Comparison of ENCODE assay signal across 10 mouse cellular contexts in genomic region chr4:13265755-13266154, GRCm38 (mm10).
DNase-seq lines count a peak whose midpoint lies in the region; ATAC-seq and TF ChIP-seq lines count a peak whose summit lies in the region.
"Had no signal": no experiment of that assay in that cellular context is flagged by ENCODE, and none has a peak within 500 bp of the region (broad histone marks: within the 10 kb centered on the region; RNA-seq: fewer than 3 reads in every experiment).

No protein-coding gene starts in this region.

- no peaks in the 10 kb centered on the region for H3K36me3 ChIP-seq in heart, embryonic 10.5 days
- no peaks in the 10 kb centered on the region for H3K36me3 ChIP-seq in limb, embryonic 11.5 days (ENCODE audit: control insufficient read depth, insufficient read depth, low read length)
- no peaks in the 10 kb centered on the region for H3K36me3 ChIP-seq in liver, embryonic 11.5 days (ENCODE audit: control insufficient read depth, insufficient read depth, low read length)
- H3K36me3 ChIP-seq: hindbrain, embryonic 15.5 days had no signal

- ATAC-seq in limb, embryonic 11.5 days (ENCODE audit: insufficient number of reproducible peaks, low FRiP score, low TSS enrichment, low read depth) = no peak
- ATAC-seq in liver, embryonic 11.5 days (replicated peaks; ENCODE audit: low FRiP score) = no peak

- peak; percentile 37 to 50 for DNase-seq in lung, adult 18-20 months
- DNase-seq in lung, adult 2 months = no peak
- peak; percentile 86 for DNase-seq in heart, embryonic 10.5 days (ENCODE audit: low spot score)
- DNase-seq in limb, embryonic 11.5 days (ENCODE audit: low spot score) = peak; percentile 47
- no peak for DNase-seq in frontal cortex, adult 2 months (ENCODE audit: extremely low spot score in 1 of 2, low spot score in 1 of 2)
- no peak for DNase-seq in liver, embryonic 11.5 days (ENCODE audit: low spot score)
- no peak for DNase-seq in right cerebral cortex, adult 2 months (ENCODE audit: low spot score in 2 of 2)
- DNase-seq: right cerebral cortex, postnatal 14 days had no signal

- no peaks in the 10 kb centered on the region for H3K9me3 ChIP-seq in heart, embryonic 10.5 days
- H3K9me3 ChIP-seq in limb, embryonic 11.5 days (ENCODE audit: control insufficient read depth, low read length) = no peaks in the 10 kb centered on the region
- no peaks in the 10 kb centered on the region for H3K9me3 ChIP-seq in liver, embryonic 11.5 days (ENCODE audit: control insufficient read depth, low read length)
- H3K9me3 ChIP-seq: hindbrain, embryonic 15.5 days had no signal

- H3K4me1 ChIP-seq in lung, adult 2 months (ENCODE audit: control insufficient read depth, insufficient read depth, low read length) = peaks cover 11% of the 10 kb centered on the region
- peaks cover 31% of the 10 kb centered on the region for H3K4me1 ChIP-seq in heart, embryonic 10.5 days
- H3K4me1 ChIP-seq in limb, embryonic 11.5 days (ENCODE audit: control insufficient read depth, insufficient read depth, low read length) = peaks cover 8% of the 10 kb centered on the region; the same call in 1 of the 2 replicates
- H3K4me1 ChIP-seq in liver, embryonic 11.5 days (replicated peaks; ENCODE audit: control insufficient read depth, insufficient read depth, low read length) = no peaks in the 10 kb centered on the region
- H3K4me1 ChIP-seq: hindbrain, embryonic 15.5 days had no signal

- 21% methylated on average over 4 of the region's 4 CpGs for WGBS in lung, adult 2 months
- WGBS in heart, embryonic 10.5 days = 8% methylated on average over 4 of the region's 4 CpGs
- WGBS in limb, embryonic 11.5 days = 16% methylated on average over 4 of the region's 4 CpGs
- WGBS in liver, embryonic 11.5 days = 34% methylated on average over 4 of the region's 4 CpGs

- no peak overlapping the region for H3K4me3 ChIP-seq in lung, adult 2 months (replicated peaks; ENCODE audit: extremely low read depth, low read depth, low read length)
- H3K4me3 ChIP-seq in heart, embryonic 10.5 days = peak overlapping the region; percentile 36; the same call in 1 of the 2 replicates
- H3K4me3 ChIP-seq in limb, embryonic 11.5 days (ENCODE audit: low read depth, low read length) = no peak overlapping the region
- H3K4me3 ChIP-seq in liver, embryonic 11.5 days (ENCODE audit: low read depth, low read length) = no peak overlapping the region
- H3K4me3 ChIP-seq: hindbrain, embryonic 15.5 days had no signal

- H3K27ac ChIP-seq in heart, embryonic 10.5 days = peak overlapping the region; percentile 78
- H3K27ac ChIP-seq in limb, embryonic 11.5 days (replicated peaks; ENCODE audit: low read depth, low read length) = 0 out of 2 replicates have a peak overlapping the region, but pooled peaks have one; percentile 30
- no peak overlapping the region for H3K27ac ChIP-seq in liver, embryonic 11.5 days (ENCODE audit: low read depth, low read length)
- H3K27ac ChIP-seq: hindbrain, embryonic 15.5 days; macrophage had no signal

- no peaks in the 10 kb centered on the region for H3K27me3 ChIP-seq in heart, embryonic 10.5 days (ENCODE audit: insufficient read depth, poor library complexity, severe bottlenecking)
- no peaks in the 10 kb centered on the region for H3K27me3 ChIP-seq in limb, embryonic 11.5 days (ENCODE audit: control insufficient read depth, insufficient read depth, low read length)
- no peaks in the 10 kb centered on the region for H3K27me3 ChIP-seq in liver, embryonic 11.5 days (replicated peaks; ENCODE audit: control insufficient read depth, insufficient read depth, low read length)
- H3K27me3 ChIP-seq: hindbrain, embryonic 15.5 days had no signal

- no peak overlapping the region for H3K9ac ChIP-seq in limb, embryonic 11.5 days (ENCODE audit: low read length)
- no peak overlapping the region for H3K9ac ChIP-seq in liver, embryonic 11.5 days (ENCODE audit: low read depth, low read length)
- H3K9ac ChIP-seq: hindbrain, embryonic 15.5 days had no signal

- TF ChIP-seq POLR2A in lung, adult 2 months (IDR thresholded peaks at IDR 0.05; ENCODE audit: borderline replicate concordance, extremely low read depth, low read depth, low read length) = no peak

- no peak overlapping the region for H3K4me2 ChIP-seq in limb, embryonic 11.5 days (ENCODE audit: low read depth, severe bottlenecking)
- no peak overlapping the region for H3K4me2 ChIP-seq in liver, embryonic 11.5 days
- H3K4me2 ChIP-seq: hindbrain, embryonic 15.5 days had no signal

- TF ChIP-seq CTCF in lung, adult 2 months (IDR thresholded peaks at IDR 0.05; ENCODE audit: insufficient read depth, low read length) = no peak

Comparison
In these comparisons a context has a peak if more than half of its experiments do, and no peak if none do; other contexts are left out.
1. DNase-seq: peak in lung, adult 18-20 months (2 of 2), heart, embryonic 10.5 days (single experiment) and limb, embryonic 11.5 days (single experiment); none in lung, adult 2 months (single experiment), frontal cortex, adult 2 months (0 of 2), liver, embryonic 11.5 days (single experiment) and right cerebral cortex, adult 2 months (0 of 2).